Mouse (Mus musculus): ENCODE results near the gene Wwc2.

- TF ChIP-seq CTCF (IDR thresholded peaks at IDR 0.05; ENCODE audit: low read depth) (no peak), EP300 (optimal IDR thresholded peaks at IDR 0.05) (no peak)
These were observed 9.6 kb downstream of the Wwc2 start for GRCm38 (mm10) chr8:47981075-47981474.
